Mouse (Mus musculus) ES-E14 (cell line): ENCODE data around the gene Mical2. TPM values are rescaled to one million over a fixed set of nuclear protein-coding genes. Genes with fewer than 3 reads are reported as not detected.

ENCODE experiments used
- DNase-seq: peaks from one replicate; pipeline ENCODE4 v3.0.0-alpha.2; 2013; ENCODE audit warnings: low read depth, low spot score
- H3K27ac ChIP-seq: 2 replicates; pipeline ENCODE4 v1.5.1; 2012; ENCODE audit warnings: low read depth, mild to moderate bottlenecking, low read length, moderate library complexity, mixed read lengths; ENCODE audit not compliant: poor library complexity, insufficient read depth, severe bottlenecking
- H3K36me3 ChIP-seq: 2 replicates; pipeline ENCODE4 v1.6.1; 2012; ENCODE audit warnings: mild to moderate bottlenecking, low read length, moderate library complexity, mixed read lengths; ENCODE audit not compliant: control insufficient read depth, poor library complexity, insufficient read depth, severe bottlenecking
- H3K4me1 ChIP-seq, 2 experiments: fragments of 150-350 bp in 1 of 2; sonication (generic) in 1 of 2; 2 replicates each; pipeline ENCODE4 v1.6.1; 2012; ENCODE audit warnings: low read length in 2 of 2, mild to moderate bottlenecking in 1 of 2, mixed read lengths in 1 of 2; ENCODE audit not compliant: control insufficient read depth in 2 of 2, insufficient read depth in 2 of 2, poor library complexity in 1 of 2
- H3K4me3 ChIP-seq, 2 experiments: fragments of 150-350 bp in 1 of 2; sonication (generic) in 1 of 2; 2 replicates each; pipeline ENCODE4 v1.5.1; 2012; ENCODE audit warnings: low read length in 2 of 2, low read depth in 1 of 2, mild to moderate bottlenecking in 1 of 2, mixed read lengths in 1 of 2; ENCODE audit not compliant: insufficient read depth in 1 of 2, poor library complexity in 1 of 2, severe bottlenecking in 1 of 2
- H3K9ac ChIP-seq: 2 replicates; pipeline ENCODE4 v1.6.1; 2012; ENCODE audit warnings: low read depth, mild to moderate bottlenecking, low read length, mixed read lengths; ENCODE audit not compliant: poor library complexity, insufficient read depth, severe bottlenecking
- H3K9me3 ChIP-seq: fragments of 150-350 bp; sonication (generic); 2 replicates; pipeline ENCODE4 v1.6.1; 2012; ENCODE audit warnings: low read depth, mild to moderate bottlenecking, low read length; ENCODE audit not compliant: control insufficient read depth, insufficient read depth
- CHD2 ChIP-seq: IDR thresholded peaks from 2 replicates; pipeline ENCODE4 v1.6.1; 2014; ENCODE audit warnings: mild to moderate bottlenecking, low read depth, low read length, inconsistent platforms
- HCFC1 ChIP-seq: IDR thresholded peaks from 2 replicates; pipeline ENCODE4 v1.6.1; 2012; ENCODE audit warnings: low read length, inconsistent platforms, borderline replicate concordance; ENCODE audit not compliant: insufficient read depth
- MAFK ChIP-seq: IDR thresholded peaks from 2 replicates; pipeline ENCODE4 v1.6.1; 2014; ENCODE audit warnings: mild to moderate bottlenecking, low read depth, low read length, inconsistent platforms; ENCODE audit not compliant: insufficient read depth
- ZC3H11A ChIP-seq: IDR thresholded peaks from 2 replicates; pipeline ENCODE4 v1.6.1; 2012; ENCODE audit warnings: low read depth, mild to moderate bottlenecking, inconsistent platforms, low read length, borderline replicate concordance
- ZNF384 ChIP-seq: IDR thresholded peaks from 2 replicates; pipeline ENCODE4 v1.6.1; 2012; ENCODE audit warnings: low read depth, low read length, inconsistent platforms
- in situ Hi-C, 2 experiments: fragments of 600-800 bp; cut with MboI; formaldehyde crosslinking; loops; one replicate each; pipeline ENCODE4 v1.15.1; 2025; ENCODE audit warnings: low sequenced_read_pairs in 2 of 2, inconsistent platforms in 1 of 2; ENCODE audit not compliant: unreplicated experiment in 2 of 2
- total RNA-seq: library from RNA; depleted of rRNA; stranded (reverse); fragments of 300-350 nt; gene quantifications from 2 replicates; pipeline ENCODE4 v1.2.3, GENCODE M21; 2012

Gene Mical2
- total RNA-seq, 1 experiment: 9.9 TPM

DNA sequence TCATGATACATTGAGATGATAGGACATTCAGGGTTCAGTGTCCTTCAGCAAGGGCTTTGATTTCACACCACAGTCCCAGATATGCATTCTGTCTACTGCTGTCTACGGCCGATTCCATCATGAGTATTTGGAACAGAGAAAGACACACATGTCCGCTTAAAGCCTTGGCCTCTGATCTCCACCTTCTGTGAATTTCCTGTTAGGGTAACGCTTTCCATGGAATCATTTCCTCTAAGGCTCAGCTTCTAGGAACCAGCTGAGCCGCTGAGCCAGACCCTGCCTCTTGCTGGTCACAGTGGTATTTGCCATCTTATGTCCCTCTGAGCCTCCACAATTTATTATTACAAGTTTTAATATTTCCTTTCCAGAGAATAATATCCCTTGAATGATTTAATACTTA is 87.6 kb downstream of the Mical2 start:
- Histone ChIP-seq H3K9me3 (no peaks in the 10 kb centered on the region), H3K4me3 (no peak overlapping the region), H3K9ac (no peak overlapping the region), H3K4me1 (no peaks in the 10 kb centered on the region), H3K36me3 (no peaks in the 10 kb centered on the region), H3K27ac (no peak overlapping the region)
- TF ChIP-seq ZNF384 (no peak), MAFK (no peak), HCFC1 (no peak), ZC3H11A (no peak), CHD2 (no peak)
- in situ Hi-C loops: no loop called here
- DNase-seq: no peak

DNA sequence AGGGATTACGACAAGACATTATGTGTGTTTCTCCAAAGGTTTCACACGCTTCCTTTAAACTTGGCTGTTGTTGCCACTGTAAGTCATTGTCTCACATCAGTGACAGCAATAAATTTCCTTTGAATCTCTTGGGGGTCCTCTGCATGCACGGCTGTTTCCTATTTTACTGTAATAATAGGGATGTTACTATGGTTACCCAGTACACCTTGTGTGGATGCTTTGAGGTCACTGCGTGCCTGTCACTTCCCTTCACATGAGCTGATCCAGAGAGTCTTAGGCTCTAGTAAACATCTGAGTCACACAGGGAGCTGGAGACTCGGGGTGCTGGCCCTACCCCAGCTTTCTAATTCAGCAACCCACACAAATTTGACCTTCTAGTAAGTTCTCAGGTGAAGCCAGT is 88.0 kb downstream of the Mical2 start:
- no peak for DNase-seq
- TF ChIP-seq ZC3H11A (no peak), CHD2 (no peak), ZNF384 (no peak), MAFK (no peak), HCFC1 (no peak)
- H3K4me1 ChIP-seq: no peaks in the 10 kb centered on the region
- H3K9me3 ChIP-seq: no peaks in the 10 kb centered on the region
- H3K4me3 ChIP-seq: no peak overlapping the region
- in situ Hi-C loops: no loop called here
- H3K27ac ChIP-seq: no peak overlapping the region
- H3K36me3 ChIP-seq: no peaks in the 10 kb centered on the region
- no peak overlapping the region for H3K9ac ChIP-seq

DNA sequence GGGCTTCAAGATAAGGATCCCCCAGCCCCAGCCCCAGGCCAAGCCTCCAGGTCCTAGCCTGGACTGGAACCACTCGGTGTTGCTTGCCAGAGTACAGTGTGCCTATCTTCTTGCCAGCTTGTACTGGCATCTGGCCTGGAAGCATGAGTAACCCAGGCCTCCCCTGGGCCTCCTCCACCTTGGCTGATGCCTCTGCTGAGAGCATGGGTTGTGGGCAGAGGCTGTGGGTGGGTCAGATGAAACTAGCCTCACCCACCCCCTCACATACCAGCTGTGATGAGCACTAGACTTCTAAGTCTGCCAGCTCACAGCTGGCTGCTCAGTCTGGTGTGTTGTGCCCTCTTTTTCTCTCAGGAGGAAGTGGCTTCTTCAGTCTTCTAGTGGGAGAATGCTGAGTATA is 90.6 kb downstream of the Mical2 start:
- Histone ChIP-seq H3K27ac (no peak overlapping the region), H3K9me3 (no peaks in the 10 kb centered on the region), H3K36me3 (no peaks in the 10 kb centered on the region), H3K4me3 (no peak overlapping the region), H3K9ac (no peak overlapping the region), H3K4me1 (no peaks in the 10 kb centered on the region)
- DNase-seq: no peak
- no peak for TF ChIP-seq MAFK
- no peak for TF ChIP-seq ZC3H11A
- no peak for TF ChIP-seq CHD2
- no peak for TF ChIP-seq ZNF384
- no peak for TF ChIP-seq HCFC1
- in situ Hi-C loops: no loop called here

DNA sequence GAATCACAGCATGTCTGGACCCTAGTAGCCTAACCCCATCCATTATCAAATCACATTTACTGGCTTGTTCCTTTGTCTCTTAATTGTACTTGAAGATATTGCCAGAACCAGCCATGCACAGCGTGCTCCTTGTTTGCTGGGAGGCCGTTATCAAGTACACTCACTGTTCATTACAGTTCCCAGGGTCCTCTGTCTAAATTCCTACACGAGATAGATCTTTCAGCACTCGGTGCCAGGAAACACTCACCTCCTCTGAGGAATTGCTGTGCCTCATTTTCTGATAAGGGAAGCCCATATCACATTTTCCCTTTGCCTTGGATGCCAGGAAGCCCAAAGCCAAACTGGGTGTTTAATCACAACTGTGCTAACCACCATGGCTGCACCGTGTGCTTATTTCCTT is 91.8 kb downstream of the Mical2 start:
- Histone ChIP-seq H3K36me3 (no peaks in the 10 kb centered on the region), H3K4me3 (no peak overlapping the region), H3K9me3 (no peaks in the 10 kb centered on the region), H3K9ac (no peak overlapping the region), H3K4me1 (no peaks in the 10 kb centered on the region), H3K27ac (no peak overlapping the region)
- no peak for TF ChIP-seq ZNF384
- TF ChIP-seq CHD2: no peak
- TF ChIP-seq MAFK: no peak
- TF ChIP-seq ZC3H11A: no peak
- no peak for TF ChIP-seq HCFC1
- in situ Hi-C loops: no loop called here
- no peak for DNase-seq

DNA sequence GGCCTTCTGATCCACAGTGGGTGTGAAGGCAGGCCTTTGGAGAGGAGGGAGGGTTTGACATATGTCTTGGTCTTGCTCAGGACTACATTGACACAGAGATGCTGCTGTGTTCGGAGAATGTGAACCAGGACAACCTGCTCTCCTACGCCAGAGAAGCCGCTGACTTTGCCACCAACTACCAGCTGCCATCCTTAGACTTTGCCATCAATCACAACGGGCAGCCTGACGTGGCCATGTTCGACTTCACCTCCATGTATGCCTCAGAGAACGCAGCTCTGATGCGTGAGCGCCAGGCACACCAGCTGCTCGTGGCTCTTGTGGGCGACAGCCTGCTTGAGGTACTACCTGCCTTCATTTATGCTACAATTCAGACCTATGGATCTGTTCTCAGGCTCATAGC is 92.7 kb downstream of the Mical2 start:
- in situ Hi-C loops: no loop called here

More for the DNA sequence above, 92.7 kb downstream of the Mical2 start:
- H3K27ac ChIP-seq: no peak overlapping the region
- H3K36me3 ChIP-seq: no peaks in the 10 kb centered on the region
- no peak overlapping the region for H3K9ac ChIP-seq
- no peaks in the 10 kb centered on the region for H3K9me3 ChIP-seq
- no peak for DNase-seq
- no peak for TF ChIP-seq MAFK
- no peaks in the 10 kb centered on the region for H3K4me1 ChIP-seq
- H3K4me3 ChIP-seq: no peak overlapping the region
